Mouse (Mus musculus): Measurements from ENCODE around the gene Depdc1b.

GRCm38 (mm10) chr13:108284312-108284711, 31.8 kb upstream of the Depdc1b start:
- TF ChIP-seq GATA1 (IDR thresholded peaks at IDR 0.05; ENCODE audit: low read length) (no peak), TAL1 (IDR thresholded peaks at IDR 0.05; ENCODE audit: low read length) (no peak)

Data from erythroblast, embryonic 14.5 days (primary cell).